Mouse (Mus musculus): ENCODE measurements around the gene Tnfrsf1b.

The Tnfrsf1b gene

GRCm38 (mm10) chr4:145256144-145256543, 9.5 kb upstream of the Tnfrsf1b start:
- no peak for DNase-seq

- no peak for DNase-seq
Observed at GRCm38 (mm10) chr4:145254418-145254817, 7.7 kb upstream of the Tnfrsf1b start.

- no peak for DNase-seq
Observed at GRCm38 (mm10) chr4:145252611-145253010, 5.9 kb upstream of the Tnfrsf1b start.

- no peak for DNase-seq
Observed at GRCm38 (mm10) chr4:145251546-145251945, 4.9 kb upstream of the Tnfrsf1b start.

- no peak for DNase-seq
Observed at GRCm38 (mm10) chr4:145250002-145250401, 3.3 kb upstream of the Tnfrsf1b start.

- no peak for DNase-seq
Observed at GRCm38 (mm10) chr4:145247556-145247955, 886 bp upstream of the Tnfrsf1b start.

- DNase-seq, result no peak
Observed at GRCm38 (mm10) chr4:145245581-145245980, 1.1 kb downstream of the Tnfrsf1b start.

GRCm38 (mm10) chr4:145244676-145245075, 2.0 kb downstream of the Tnfrsf1b start:
- DNase-seq, result no peak

GRCm38 (mm10) chr4:145242719-145243350, 3.8 kb downstream of the Tnfrsf1b start:
- DNase-seq, result no peak

- DNase-seq, result no peak
Observed at GRCm38 (mm10) chr4:145240723-145241231, 5.9 kb downstream of the Tnfrsf1b start.

GRCm38 (mm10) chr4:145239049-145239830, 7.4 kb downstream of the Tnfrsf1b start:
- DNase-seq, result peak; percentile 19

GRCm38 (mm10) chr4:145236027-145236426, 10.6 kb downstream of the Tnfrsf1b start:
- DNase-seq, result no peak

GRCm38 (mm10) chr4:145233487-145234228, 13.0 kb downstream of the Tnfrsf1b start:
- no peak for DNase-seq

- no peak for DNase-seq
Observed at GRCm38 (mm10) chr4:145231732-145232131, 14.9 kb downstream of the Tnfrsf1b start.

GRCm38 (mm10) chr4:145230647-145231046, 16.0 kb downstream of the Tnfrsf1b start:
- DNase-seq, result no peak

- DNase-seq, result no peak
Observed at GRCm38 (mm10) chr4:145229524-145230163, 17.0 kb downstream of the Tnfrsf1b start.

- no peak for DNase-seq
Observed at GRCm38 (mm10) chr4:145229051-145229450, 17.6 kb downstream of the Tnfrsf1b start.

- no peak for DNase-seq
Observed at GRCm38 (mm10) chr4:145224613-145225012, 22.1 kb downstream of the Tnfrsf1b start.

GRCm38 (mm10) chr4:145222064-145222463, 24.6 kb downstream of the Tnfrsf1b start:
- no peak for DNase-seq

- no peak for DNase-seq
Observed at GRCm38 (mm10) chr4:145221379-145221778, 25.3 kb downstream of the Tnfrsf1b start.

- no peak for DNase-seq
Observed at GRCm38 (mm10) chr4:145220001-145220400, 26.7 kb downstream of the Tnfrsf1b start.

GRCm38 (mm10) chr4:145219240-145219985, 27.3 kb downstream of the Tnfrsf1b start:
- peak; percentile 32 for DNase-seq
